Mouse (Mus musculus): ENCODE results near the gene Gapt.

The Gapt gene

DNA sequence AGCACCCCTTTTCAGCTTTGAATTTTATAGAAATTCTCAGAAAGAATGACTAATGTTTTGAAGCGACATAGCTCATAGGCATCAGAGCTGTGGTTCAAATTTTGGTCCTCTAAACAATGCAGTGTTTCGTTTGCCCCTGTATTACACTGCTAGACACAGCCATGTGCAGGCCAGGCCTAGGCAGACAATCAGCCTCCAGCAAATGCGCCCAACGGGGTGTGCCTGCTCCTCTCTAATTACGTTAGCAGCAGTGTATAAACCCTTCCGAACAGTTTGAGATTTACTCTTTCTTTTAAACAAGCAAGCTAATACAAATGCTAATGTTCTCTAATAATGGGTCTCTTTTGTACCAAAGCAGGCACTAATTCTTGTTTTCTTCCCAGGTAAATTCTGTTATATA, 14.4 kb downstream of the Gapt start:
- no peak for DNase-seq

- no peak for DNase-seq
Observed at GRCm38 (mm10) chr13:110332958-110333597, 23.9 kb downstream of the Gapt start.

GRCm38 (mm10) chr13:110318746-110319145, 38.3 kb downstream of the Gapt start:
- DNase-seq = no peak

- no peak for DNase-seq
Observed at GRCm38 (mm10) chr13:110307188-110307587, 49.8 kb downstream of the Gapt start.
